Mouse (Mus musculus): ENCODE data around the gene Nrip1. TPM values are rescaled to one million over a fixed set of nuclear protein-coding genes. Genes with fewer than 3 reads are reported as not detected.

The Nrip1 gene
- polyA plus RNA-seq, 1 experiment from 2014 or later: 32.8 TPM

DNA sequence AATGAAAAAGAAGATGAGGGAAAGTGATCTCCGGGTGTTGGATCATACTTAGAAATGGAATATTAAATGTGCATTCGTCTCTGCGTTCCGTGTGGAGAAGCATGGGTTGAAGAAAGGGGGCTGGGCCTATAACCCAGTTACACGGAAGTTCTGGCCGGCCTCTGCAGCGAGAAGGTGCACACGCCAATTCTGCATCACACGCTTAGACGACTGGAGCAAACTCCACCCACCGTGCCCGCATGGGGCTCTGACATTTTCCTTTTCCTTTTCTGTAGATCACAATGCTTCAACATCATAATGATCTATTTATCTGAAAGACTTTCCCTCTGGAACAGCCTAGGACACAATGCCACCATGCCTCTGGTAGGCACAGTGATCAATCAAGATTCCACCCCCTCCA lies 16.5 kb downstream of the Nrip1 start:
- peaks cover 8% of the 10 kb centered on the region for H3K4me1 ChIP-seq (replicated peaks)
- H3K27ac ChIP-seq (replicated peaks): no peak overlapping the region
- no peak overlapping the region for H3K9ac ChIP-seq
- no peak for ATAC-seq (ENCODE audit: low read depth)
- H3K27me3 ChIP-seq: no peaks in the 10 kb centered on the region
- H3K4me3 ChIP-seq: no peak overlapping the region
- H3K9me3 ChIP-seq: no peaks in the 10 kb centered on the region
- H3K36me3 ChIP-seq: 0 out of 2 replicates have a peak, but pooled peaks cover under 1% of the 10 kb centered on the region
- 89% methylated on average over 12 of the region's 12 CpGs for WGBS
- no peak overlapping the region for H3K4me2 ChIP-seq

DNA sequence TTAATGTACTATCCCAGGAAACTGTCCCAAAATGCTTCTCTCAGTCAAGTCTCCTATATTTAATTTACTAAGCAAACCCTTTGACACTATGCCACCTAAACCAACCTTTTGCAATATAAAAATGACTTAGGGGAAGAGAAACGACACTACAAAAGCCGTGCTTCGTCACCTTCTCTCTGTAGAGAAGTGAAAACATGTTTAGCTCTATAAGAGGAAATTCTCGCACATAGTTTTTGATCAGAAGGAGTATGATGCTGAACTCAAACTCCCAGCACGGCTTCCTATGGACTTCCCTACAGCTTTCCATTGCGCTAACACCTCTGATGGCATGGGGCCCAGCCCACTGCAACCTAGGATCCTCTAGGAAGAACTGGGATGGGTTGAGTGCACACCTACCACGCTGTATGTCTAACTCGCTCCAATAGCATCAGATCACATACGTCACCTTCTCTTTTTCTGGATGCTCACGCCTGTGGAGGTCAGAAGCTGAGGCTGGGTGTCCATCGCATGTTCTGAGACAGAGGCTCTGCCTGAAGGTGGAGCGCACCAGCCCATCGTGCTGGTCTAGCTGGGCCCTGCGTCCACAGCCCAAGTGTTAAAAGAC lies 17.6 kb downstream of the Nrip1 start:
- no peak overlapping the region for H3K4me2 ChIP-seq
- no peak overlapping the region for H3K9ac ChIP-seq
- H3K27ac ChIP-seq (replicated peaks): no peak overlapping the region
- WGBS: 95% methylated on average over 14 of the region's 14 CpGs
- H3K27me3 ChIP-seq: no peaks in the 10 kb centered on the region
- H3K9me3 ChIP-seq: no peaks in the 10 kb centered on the region
- peaks cover 8% of the 10 kb centered on the region for H3K4me1 ChIP-seq (replicated peaks)
- no peak overlapping the region for H3K4me3 ChIP-seq
- no peak for ATAC-seq (ENCODE audit: low read depth)
- 0 out of 2 replicates have a peak, but pooled peaks cover 7% of the 10 kb centered on the region for H3K36me3 ChIP-seq

DNA sequence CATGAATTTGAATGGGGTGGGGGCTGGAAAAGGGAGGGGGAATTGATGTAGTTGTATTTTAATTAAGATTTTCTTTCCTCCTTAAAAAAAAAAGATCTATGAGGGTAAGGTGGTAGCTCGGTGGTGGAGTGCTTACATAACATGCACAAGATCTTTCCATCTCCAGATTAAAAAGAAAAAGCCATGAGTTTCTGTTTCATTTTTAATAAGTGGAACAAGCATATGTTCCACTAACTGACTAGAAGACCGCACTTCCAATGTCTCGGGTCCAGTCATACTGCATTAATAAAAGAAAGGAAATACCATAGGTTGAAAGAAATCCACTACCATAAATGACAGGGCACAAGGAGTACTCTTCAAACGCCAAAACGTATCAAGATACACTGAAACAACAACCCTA lies 18.4 kb downstream of the Nrip1 start:
- ATAC-seq (ENCODE audit: low read depth): no peak
- Histone ChIP-seq H3K4me3 (no peak overlapping the region), H3K27me3 (no peaks in the 10 kb centered on the region), H3K9ac (no peak overlapping the region), H3K4me1 (replicated peaks) (peaks cover 8% of the 10 kb centered on the region), H3K27ac (replicated peaks) (no peak overlapping the region), H3K36me3 (0 out of 2 replicates have a peak, but pooled peaks cover 7% of the 10 kb centered on the region), H3K4me2 (no peak overlapping the region), H3K9me3 (no peaks in the 10 kb centered on the region)
- 87% methylated on average over 5 of the region's 5 CpGs for WGBS

DNA sequence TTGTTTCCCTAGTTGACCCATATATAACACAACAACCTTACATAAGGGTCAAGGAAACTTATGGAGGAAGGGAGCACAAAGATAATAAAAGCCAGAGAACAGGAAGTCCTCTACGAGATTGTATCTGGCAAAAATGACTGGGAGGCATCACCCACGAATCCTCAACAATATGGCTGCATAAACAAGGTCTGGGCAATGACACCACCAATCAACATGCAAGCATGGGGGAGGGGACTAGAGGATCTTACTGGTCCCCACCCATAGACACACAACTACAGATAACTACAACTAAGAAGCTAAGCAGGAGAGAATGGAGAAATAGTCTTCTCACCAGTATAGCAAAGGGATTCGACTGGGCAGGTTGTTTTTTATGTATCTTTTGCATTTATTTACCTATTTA lies 18.8 kb downstream of the Nrip1 start:
- H3K27me3 ChIP-seq: no peaks in the 10 kb centered on the region
- H3K9ac ChIP-seq: no peak overlapping the region
- no peak for ATAC-seq (ENCODE audit: low read depth)
- 0 out of 2 replicates have a peak, but pooled peaks cover 7% of the 10 kb centered on the region for H3K36me3 ChIP-seq
- no peak overlapping the region for H3K27ac ChIP-seq (replicated peaks)
- no peaks in the 10 kb centered on the region for H3K9me3 ChIP-seq
- H3K4me2 ChIP-seq: no peak overlapping the region
- 83% methylated on average over 3 of the region's 3 CpGs for WGBS
- H3K4me3 ChIP-seq: no peak overlapping the region
- peaks cover 5% of the 10 kb centered on the region for H3K4me1 ChIP-seq (replicated peaks)

DNA sequence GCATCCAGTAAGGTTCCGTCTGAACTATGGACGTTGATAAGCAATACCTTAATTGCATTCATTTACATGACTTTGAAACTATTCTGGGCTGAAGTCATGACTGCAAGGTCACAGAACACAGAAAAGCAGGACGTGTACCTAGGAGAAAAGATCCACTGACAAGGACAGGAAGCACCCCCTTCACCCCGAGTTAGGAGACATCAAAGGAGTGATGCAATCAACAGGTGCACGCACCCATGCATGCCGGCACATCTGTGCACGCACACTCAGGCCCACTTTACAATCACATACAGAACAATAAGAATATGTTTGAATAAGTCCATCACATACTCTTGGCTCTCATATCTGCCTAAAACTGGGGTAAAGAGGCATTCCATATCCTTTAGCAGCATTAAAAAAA lies 19.3 kb downstream of the Nrip1 start:
- Histone ChIP-seq H3K9me3 (no peaks in the 10 kb centered on the region), H3K9ac (no peak overlapping the region), H3K4me1 (replicated peaks) (peaks cover 5% of the 10 kb centered on the region), H3K36me3 (peaks cover 9% of the 10 kb centered on the region; the same call in 1 of the 2 replicates), H3K27ac (replicated peaks) (no peak overlapping the region), H3K4me3 (no peak overlapping the region), H3K27me3 (no peaks in the 10 kb centered on the region), H3K4me2 (no peak overlapping the region)
- 88% methylated on average over 7 of the region's 7 CpGs for WGBS
- ATAC-seq (ENCODE audit: low read depth): no peak

DNA sequence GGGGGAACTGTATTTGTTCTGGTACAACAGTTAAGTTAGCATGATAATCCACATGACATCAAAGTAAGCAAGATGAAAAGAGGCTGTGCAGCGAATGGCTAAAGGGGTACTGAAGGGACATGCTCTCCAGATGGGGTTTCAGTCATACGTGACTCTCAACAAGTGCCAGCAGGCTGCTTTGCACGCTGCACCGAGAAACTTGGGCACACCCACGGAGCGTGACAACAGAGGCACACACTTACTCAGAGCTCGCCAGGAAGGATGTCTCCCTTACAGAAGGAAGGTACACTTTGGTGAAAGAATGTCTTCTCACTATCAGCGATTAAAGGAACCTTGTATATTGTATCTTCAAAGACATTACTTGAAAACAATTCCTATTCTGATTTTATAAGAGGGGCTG lies 22.7 kb downstream of the Nrip1 start:
- 84% methylated on average over 8 of the region's 8 CpGs for WGBS
- Histone ChIP-seq H3K27ac (replicated peaks) (no peak overlapping the region), H3K4me2 (no peak overlapping the region), H3K27me3 (no peaks in the 10 kb centered on the region), H3K9me3 (no peaks in the 10 kb centered on the region), H3K4me1 (replicated peaks) (peaks cover 9% of the 10 kb centered on the region; the same call in 1 of the 2 replicates), H3K36me3 (peaks cover 9% of the 10 kb centered on the region; the same call in 1 of the 2 replicates), H3K4me3 (no peak overlapping the region), H3K9ac (no peak overlapping the region)
- no peak for ATAC-seq (ENCODE audit: low read depth)

DNA sequence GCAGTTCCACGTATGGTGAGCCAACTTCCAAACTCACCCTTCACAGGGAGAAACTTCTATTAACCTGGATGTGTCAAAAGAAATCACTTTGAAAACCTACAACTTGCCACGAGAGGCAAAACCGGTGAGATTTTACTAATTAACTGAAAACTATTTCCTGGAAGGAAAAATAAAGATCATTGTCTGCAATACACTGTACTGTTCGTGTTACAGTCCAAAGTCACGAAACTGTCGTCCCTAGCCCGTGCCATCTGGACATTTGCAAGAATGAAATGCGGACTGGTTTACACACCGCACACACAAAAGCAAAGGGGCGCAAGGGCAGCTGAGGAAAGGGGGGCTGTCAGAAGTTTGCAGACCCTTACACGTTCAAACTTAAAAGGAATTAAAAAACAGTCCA lies 24.6 kb downstream of the Nrip1 start:
- WGBS: 82% methylated on average over 11 of the region's 11 CpGs
- ATAC-seq (ENCODE audit: low read depth): no peak
- Histone ChIP-seq H3K4me3 (no peak overlapping the region), H3K4me2 (no peak overlapping the region), H3K36me3 (peaks cover 15% of the 10 kb centered on the region; the same call in 1 of the 2 replicates), H3K27me3 (no peaks in the 10 kb centered on the region), H3K4me1 (replicated peaks) (peaks cover 9% of the 10 kb centered on the region; the same call in 1 of the 2 replicates), H3K27ac (replicated peaks) (no peak overlapping the region), H3K9ac (no peak overlapping the region), H3K9me3 (no peaks in the 10 kb centered on the region)

DNA sequence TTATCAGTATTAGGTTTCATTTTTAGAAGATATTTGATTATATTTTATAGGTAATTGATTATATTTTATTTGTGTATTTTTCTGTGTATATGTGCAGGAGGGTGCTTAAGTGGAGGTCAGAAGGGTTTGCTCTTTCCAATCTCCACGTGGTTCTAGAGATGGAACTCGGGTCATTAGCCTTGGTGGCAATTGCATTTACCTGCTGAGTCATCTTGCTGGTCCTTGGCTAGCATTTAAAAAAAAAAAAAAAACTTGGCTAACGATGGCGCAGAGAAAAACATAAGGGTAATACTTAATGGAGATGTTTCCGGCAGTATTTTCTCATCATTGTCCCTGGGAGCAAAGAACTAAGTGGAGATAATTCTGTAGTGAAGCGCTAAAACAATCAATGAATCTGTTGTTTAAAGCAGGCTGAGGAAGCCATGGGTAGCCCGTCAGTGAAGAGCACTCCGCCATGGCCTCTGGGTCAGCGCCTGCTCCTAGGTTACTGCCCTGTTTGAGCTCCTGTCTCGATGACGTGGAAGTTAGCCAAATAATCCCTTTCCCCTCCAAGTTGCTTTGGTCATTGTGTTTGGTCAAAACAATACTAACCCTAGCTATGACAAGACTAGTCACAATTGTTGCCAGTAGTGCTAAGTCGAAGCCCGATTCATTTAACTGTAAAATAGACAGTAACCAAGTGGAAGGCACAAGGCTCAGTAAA lies 25.8 kb downstream of the Nrip1 start:
- H3K36me3 ChIP-seq: peaks cover 20% of the 10 kb centered on the region; the same call in 1 of the 2 replicates
- H3K4me3 ChIP-seq: no peak overlapping the region
- no peak overlapping the region for H3K9ac ChIP-seq
- H3K9me3 ChIP-seq: no peaks in the 10 kb centered on the region
- no peak overlapping the region for H3K4me2 ChIP-seq
- no peaks in the 10 kb centered on the region for H3K27me3 ChIP-seq
- H3K27ac ChIP-seq (replicated peaks): no peak overlapping the region
- no peak for ATAC-seq (ENCODE audit: low read depth)
- H3K4me1 ChIP-seq (replicated peaks): peaks cover 9% of the 10 kb centered on the region; the same call in 1 of the 2 replicates
- 76% methylated on average over 13 of the region's 13 CpGs for WGBS

DNA sequence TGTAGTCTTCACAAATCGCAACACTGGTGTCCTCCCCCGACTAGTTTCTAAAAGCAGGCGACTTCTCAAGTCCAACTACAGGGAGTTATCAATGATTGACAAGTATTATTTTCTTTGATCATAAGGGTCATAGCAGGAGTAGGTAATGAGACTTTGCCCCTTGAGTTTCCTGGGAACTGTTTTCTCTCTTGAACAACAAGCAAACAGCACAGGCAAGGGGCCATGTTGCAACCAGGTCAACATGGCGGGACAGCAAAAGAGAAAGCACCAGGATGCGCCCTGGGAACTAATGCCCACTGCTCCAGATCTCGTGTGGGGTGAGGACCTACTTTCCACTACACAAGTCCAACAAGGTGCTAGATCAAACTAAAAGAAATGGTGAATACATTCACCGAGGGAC lies 27.3 kb downstream of the Nrip1 start:
- no peak for ATAC-seq (ENCODE audit: low read depth)
- no peak overlapping the region for H3K4me3 ChIP-seq
- 95% methylated on average over 7 of the region's 7 CpGs for WGBS
- H3K9ac ChIP-seq: no peak overlapping the region
- H3K4me2 ChIP-seq: no peak overlapping the region
- H3K9me3 ChIP-seq: no peaks in the 10 kb centered on the region
- H3K36me3 ChIP-seq: peaks cover 13% of the 10 kb centered on the region; the same call in 1 of the 2 replicates
- no peaks in the 10 kb centered on the region for H3K27me3 ChIP-seq
- H3K4me1 ChIP-seq (replicated peaks): peaks cover 9% of the 10 kb centered on the region
- no peak overlapping the region for H3K27ac ChIP-seq (replicated peaks)

DNA sequence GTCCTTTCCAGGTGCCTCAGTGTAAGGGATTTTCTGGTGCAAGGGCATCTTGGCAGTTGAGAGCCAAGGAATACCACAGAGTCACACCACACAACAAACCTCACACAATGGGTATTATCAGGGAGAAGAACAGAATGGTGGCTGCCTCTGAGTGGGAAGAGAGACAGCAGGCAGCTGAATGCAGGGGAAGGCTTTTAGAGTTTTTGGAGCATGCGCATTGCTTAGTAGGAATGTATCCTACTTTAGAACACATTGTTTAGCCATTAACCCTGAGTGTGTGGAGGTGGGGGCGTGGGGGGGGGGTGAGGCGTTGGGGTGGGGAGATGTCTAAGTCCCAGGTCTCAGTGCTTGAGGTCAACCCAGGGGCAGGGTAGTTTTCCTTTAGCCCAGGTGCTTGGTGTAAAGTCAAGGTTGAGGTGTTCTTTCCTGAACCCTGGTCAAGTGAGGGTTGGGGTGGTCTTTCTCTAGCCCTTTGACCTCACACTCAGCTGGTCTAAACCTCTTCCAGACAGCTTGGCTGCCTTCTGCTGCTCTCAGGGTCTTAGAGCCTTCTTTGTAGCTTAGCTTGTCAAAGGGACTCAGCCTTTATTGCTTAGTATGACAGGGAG lies 28.8 kb downstream of the Nrip1 start:
- no peak overlapping the region for H3K4me2 ChIP-seq
- H3K4me3 ChIP-seq: no peak overlapping the region
- H3K9me3 ChIP-seq: no peaks in the 10 kb centered on the region
- H3K27me3 ChIP-seq: no peaks in the 10 kb centered on the region
- 84% methylated on average over 3 of the region's 3 CpGs for WGBS
- ATAC-seq (ENCODE audit: low read depth): no peak
- no peak overlapping the region for H3K9ac ChIP-seq
- peaks cover 9% of the 10 kb centered on the region for H3K4me1 ChIP-seq (replicated peaks)
- peaks cover 13% of the 10 kb centered on the region; the same call in 1 of the 2 replicates for H3K36me3 ChIP-seq
- no peak overlapping the region for H3K27ac ChIP-seq (replicated peaks)

DNA sequence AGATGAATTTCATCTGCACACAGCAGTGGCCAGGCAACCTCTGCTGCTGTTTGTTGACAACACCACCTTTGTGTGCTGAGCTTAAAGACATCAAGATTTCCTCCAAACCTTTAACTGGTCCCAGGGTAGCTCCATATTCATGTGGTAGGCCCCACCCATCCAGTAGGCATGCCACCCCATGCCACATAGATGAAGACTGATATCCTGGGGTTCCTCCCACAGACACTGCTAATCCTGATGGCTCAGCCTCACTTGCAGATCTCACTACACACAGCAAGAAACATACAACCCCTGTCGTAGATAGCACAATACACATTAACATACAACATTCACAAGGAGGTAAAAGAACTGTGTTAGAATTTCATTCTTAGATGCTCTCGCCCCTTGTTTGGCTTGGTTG lies 29.6 kb downstream of the Nrip1 start:
- no peak for ATAC-seq (ENCODE audit: low read depth)
- Histone ChIP-seq H3K27me3 (no peaks in the 10 kb centered on the region), H3K9ac (no peak overlapping the region), H3K4me1 (replicated peaks) (peaks cover 9% of the 10 kb centered on the region), H3K9me3 (no peaks in the 10 kb centered on the region), H3K4me3 (no peak overlapping the region), H3K27ac (replicated peaks) (no peak overlapping the region), H3K4me2 (no peak overlapping the region), H3K36me3 (peaks cover 11% of the 10 kb centered on the region; the same call in 1 of the 2 replicates)
- WGBS: 93% methylated on average over 2 of the region's 2 CpGs

DNA sequence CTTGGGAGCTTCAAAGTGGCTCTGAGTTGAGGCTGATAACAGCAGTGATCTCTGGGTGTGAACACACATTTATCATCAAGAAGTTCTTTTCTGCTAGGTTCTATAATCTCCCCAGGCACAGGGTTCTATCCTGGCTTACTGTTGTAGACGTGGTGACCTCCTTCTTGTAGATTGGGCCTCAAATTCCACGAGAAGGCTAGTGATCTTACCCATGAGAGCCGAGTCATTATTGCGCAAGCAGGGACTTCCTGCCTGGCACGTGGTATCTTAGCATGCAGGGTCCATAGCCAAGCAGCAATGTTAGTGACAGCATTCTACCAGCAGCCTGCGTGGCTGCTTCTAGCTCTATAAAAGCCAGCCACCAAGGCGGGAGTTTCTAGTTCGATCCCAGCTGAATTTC lies 32.0 kb downstream of the Nrip1 start:
- Histone ChIP-seq H3K4me2 (no peak overlapping the region), H3K27ac (replicated peaks) (no peak overlapping the region), H3K4me3 (no peak overlapping the region), H3K9ac (no peak overlapping the region), H3K27me3 (no peaks in the 10 kb centered on the region), H3K9me3 (no peaks in the 10 kb centered on the region), H3K4me1 (replicated peaks) (no peaks in the 10 kb centered on the region; the same call in 1 of the 2 replicates), H3K36me3 (peaks cover 15% of the 10 kb centered on the region)
- no peak for ATAC-seq (ENCODE audit: low read depth)
- 86% methylated on average over 8 of the region's 8 CpGs for WGBS

Data from neural tube, embryonic 13.5 days (tissue).